Mouse (Mus musculus) heart, postnatal 25 days (tissue): ENCODE measurements around the gene Dntt. TPM values are rescaled to one million over a fixed set of nuclear protein-coding genes. Genes with fewer than 3 reads are reported as not detected.

Experiments used
- DNase-seq: peaks from one replicate; pipeline ENCODE4 v3.0.0; 2022; ENCODE audit warnings: low spot score
- intact Hi-C: fragments of 180-260 bp; cut with DNase I; formaldehyde crosslinking; loops from one replicate; pipeline ENCODE4 v1.15.1; 2025
- total RNA-seq, 2 experiments: library from RNA; stranded (reverse); gene quantifications; 2 replicates each; pipeline ENCODE4 v1.2.3; 2021

Gene Dntt
- total RNA-seq, 2 experiments from 2014 or later: not detected

- DNase-seq: no peak
- intact Hi-C loops: no loop called here
Observed at GRCm38 (mm10) chr19:41008674-41009395, 20.2 kb upstream of the Dntt start.

DNA sequence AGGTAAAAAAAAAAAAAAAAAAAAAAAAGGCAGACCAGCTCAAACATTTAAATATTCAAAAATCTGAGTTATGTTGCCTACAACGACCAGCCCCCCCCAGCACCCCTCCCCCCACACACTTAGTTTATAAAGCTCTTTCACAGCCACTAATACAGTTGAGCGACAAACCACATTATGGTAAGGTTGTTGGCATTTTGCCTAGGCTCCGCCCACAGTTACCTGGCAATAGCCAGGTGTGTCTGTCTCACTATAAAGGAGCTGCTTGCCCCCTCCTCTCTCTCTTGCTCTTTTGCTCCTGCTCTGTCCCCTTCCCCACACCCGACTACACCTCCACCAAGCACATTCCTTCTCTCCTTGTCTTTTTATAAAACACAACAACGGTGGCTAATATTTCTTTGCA lies 17.4 kb upstream of the Dntt start:
- DNase-seq: no peak
- intact Hi-C loops: no loop called here

GRCm38 (mm10) chr19:41013591-41013990 lies 15.5 kb upstream of the Dntt start:
- intact Hi-C loops: no loop called here
- DNase-seq: no peak

- intact Hi-C loops: no loop called here
- DNase-seq: no peak
Observed at GRCm38 (mm10) chr19:41014003-41014402, 15.1 kb upstream of the Dntt start.

DNA sequence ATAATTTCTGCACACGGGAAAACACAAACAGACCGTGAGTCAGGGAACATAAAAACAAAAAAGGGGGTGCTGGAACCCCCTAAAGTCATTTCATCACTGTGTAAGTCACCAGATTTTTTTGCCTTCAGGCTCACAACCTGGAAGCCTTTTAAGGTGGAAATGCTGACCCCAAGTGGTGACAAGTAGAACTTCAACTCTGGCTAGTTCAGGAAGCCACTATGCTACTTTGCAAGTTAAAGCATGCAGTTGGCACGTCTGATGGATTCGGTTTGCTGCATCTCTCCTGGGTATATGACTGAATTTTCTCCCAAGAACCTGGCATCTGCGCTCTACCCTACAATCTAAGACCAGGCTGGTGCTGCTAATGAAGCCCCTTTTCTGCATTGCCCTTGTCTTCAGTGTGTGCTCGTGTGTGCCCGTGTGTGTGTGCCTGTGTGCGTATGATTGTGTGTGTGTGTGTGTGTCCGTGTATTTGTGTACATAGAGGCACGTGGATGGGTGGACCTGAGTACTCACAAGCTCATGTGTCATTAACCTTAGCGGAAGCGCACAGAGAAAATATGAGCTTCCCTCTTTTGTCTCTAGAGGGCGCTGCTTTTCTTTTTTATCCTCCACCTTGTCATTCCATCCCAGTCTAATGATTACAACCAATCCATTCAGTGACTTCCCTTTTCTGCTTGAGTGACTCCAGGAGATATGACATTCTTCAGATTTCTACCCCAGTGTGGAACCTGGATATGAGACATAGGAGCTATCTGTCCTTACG lies 12.9 kb upstream of the Dntt start:
- DNase-seq: no peak
- intact Hi-C loops: loop anchor here (1.0 to 5.0 kb wide), 2 partner anchors 53 to 264 kb away; no protein-coding TSS in a partner anchor

- DNase-seq: no peak
- intact Hi-C loops: loop anchor here (5.0 kb wide), 1 partner anchor 267 kb away; no protein-coding TSS in a partner anchor
Observed at GRCm38 (mm10) chr19:41019164-41019675, 9.9 kb upstream of the Dntt start.

DNA sequence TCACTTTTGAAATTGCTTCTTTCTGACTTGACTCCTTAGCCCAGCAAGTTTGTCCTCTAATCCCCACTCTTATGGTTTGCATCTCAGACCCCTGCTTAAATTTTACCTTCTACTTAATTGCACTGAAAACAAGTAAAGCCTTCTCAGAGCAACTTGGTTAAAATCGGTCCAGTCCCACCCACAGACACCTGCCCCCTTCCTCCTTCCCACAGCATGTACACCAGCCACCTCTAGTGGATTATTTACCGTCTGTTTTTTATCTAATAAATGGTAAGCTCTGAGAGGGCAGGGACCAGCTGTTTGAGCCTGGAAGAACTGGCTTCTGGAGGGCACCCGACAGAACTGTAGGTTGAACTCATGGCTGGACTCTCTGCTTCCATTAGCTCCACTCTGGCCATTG lies 8.5 kb upstream of the Dntt start:
- intact Hi-C loops: no loop called here
- DNase-seq: no peak

DNA sequence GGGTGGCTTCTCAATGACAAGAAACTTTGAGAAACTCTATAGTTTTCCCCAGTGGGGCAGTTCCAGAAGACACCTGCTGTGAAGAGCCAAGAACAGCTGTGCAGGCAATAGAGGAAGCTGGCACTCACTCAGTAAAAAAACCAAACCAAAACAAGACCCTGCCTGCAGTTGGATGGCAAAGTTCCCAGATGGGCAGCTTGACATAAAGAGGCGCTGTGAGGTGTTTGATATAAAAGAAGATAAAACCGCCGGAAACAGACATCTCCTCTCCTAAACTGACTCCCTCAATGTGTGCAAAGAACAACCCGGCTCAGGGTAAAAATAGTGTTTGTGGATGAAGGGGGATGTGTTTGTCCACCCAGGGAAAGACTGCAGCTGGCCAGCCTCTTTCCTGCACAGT lies 6.8 kb upstream of the Dntt start:
- no peak for DNase-seq
- intact Hi-C loops: no loop called here

- intact Hi-C loops: no loop called here
- DNase-seq: no peak
Observed at GRCm38 (mm10) chr19:41026551-41026950, 2.5 kb upstream of the Dntt start.

DNA sequence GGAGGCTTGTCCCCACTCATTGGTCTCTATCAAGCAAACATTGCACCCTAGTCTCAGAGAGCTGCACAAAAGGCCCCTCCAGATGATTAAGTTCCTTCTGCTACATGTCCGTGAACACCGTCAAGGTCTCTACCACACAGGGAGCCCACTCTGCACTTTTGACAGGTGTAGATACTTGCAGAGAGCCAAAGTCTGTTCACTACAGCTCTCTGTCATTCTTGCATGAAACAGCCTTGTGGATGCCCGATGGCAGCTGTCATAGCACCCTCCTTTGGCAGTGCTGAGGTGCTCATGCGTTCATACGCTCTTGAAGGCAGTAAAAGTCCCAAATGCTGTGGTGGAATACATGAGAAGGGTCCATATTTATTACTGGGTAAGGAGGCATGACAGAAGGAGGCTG lies 2.1 kb upstream of the Dntt start:
- intact Hi-C loops: no loop called here
- no peak for DNase-seq

- DNase-seq: no peak
- intact Hi-C loops: no loop called here
Observed at GRCm38 (mm10) chr19:41027601-41028000, 1.5 kb upstream of the Dntt start.

GRCm38 (mm10) chr19:41030161-41030560 lies 1.1 kb downstream of the Dntt start:
- DNase-seq: no peak
- intact Hi-C loops: no loop called here

- intact Hi-C loops: no loop called here
- no peak for DNase-seq
Observed at GRCm38 (mm10) chr19:41031009-41031408, 1.9 kb downstream of the Dntt start.

DNA sequence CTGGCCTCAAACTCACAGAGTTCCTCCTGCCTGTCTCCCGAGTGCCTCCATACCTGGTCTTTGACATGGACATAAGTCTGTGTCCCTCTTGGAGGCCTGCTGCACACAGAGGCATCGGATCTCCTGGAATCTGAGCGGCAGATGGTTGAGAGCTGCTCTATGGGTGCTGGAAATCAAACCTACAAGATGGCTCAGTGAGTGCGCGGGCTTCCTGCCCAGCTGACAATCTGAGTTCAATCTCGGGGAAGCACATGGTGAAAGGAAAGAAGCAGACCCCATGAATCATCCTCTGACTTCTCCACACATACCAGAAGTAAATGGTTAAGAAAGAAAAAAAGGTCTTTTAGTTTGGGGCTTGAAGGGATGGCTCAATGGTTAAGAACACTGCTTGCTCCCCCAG lies 2.8 kb downstream of the Dntt start:
- intact Hi-C loops: no loop called here

GRCm38 (mm10) chr19:41035809-41036551 lies 6.9 kb downstream of the Dntt start:
- no peak for DNase-seq
- intact Hi-C loops: no loop called here

More for the DNA sequence above, 2.8 kb downstream of the Dntt start:
- DNase-seq: no peak

DNA sequence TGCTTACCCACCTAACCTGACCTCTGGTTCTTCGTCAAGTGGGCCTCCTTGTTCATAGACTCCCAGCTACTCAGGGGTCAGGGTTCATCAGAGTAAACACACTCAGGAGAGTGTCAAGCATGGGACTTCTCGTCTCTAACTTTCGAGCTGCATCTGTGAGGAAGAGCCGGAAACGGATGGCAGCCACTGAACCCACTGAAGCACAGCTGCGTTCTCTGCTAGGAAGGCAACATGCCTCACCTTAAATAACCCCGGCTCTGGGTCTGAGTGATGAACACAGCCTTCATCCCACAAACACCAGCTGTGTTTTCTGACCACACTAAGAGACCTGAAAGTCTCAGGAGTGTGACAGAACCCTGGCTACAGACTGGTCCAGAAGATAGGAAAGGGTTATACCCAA lies 10.0 kb downstream of the Dntt start:
- intact Hi-C loops: no loop called here
- no peak for DNase-seq

- intact Hi-C loops: no loop called here
- DNase-seq: no peak
Observed at GRCm38 (mm10) chr19:41045091-41045770, 16.2 kb downstream of the Dntt start.

DNA sequence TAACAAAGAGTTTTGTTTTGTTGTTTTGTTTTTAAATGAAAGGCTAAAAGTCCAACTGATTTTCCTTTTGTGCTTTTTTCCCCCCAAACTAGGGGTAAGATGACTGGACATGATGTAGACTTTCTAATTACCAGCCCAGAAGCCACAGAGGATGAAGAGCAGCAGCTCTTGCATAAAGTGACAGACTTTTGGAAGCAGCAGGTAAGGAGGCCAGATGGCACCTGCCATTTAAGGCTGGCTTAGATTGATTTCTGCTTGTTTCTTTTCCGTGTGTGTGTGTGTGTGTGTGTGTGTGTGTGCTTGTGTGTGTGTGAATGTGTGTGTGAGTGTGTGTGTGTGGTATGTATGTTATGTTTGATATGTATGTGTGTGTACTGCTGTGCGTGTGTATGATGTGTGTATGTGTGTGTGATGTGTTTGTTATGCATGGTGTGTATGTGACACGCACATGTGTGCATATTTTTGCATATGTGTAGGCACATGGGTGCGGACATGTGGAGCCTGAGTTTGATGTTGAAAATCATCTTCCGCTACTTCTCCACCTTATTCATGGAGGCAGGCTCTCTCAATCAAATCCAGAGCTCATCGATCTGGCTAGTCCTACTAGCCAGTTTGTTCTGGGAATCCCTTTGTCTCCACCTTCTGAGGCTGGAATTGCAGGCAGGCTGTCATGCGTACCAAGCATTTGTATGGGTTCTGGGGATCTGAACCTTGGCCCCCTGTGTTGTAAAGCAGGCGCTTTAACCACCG lies 18.5 kb downstream of the Dntt start:
- DNase-seq: no peak
- intact Hi-C loops: no loop called here

- no peak for DNase-seq
- intact Hi-C loops: no loop called here
Observed at GRCm38 (mm10) chr19:41048187-41048559, 19.1 kb downstream of the Dntt start.
